Mouse (Mus musculus) kidney, adult 2 months (tissue): ENCODE data around the gene Ddc.

Source experiments
- CTCF ChIP-seq: fragments of 200-500 bp; conservative IDR thresholded peaks from 2 replicates; pipeline ENCODE4 v1.5.1; 2011; ENCODE audit warnings: low read depth, mild to moderate bottlenecking, control low read depth, low read length, moderate library complexity, mixed read lengths; ENCODE audit not compliant: insufficient read depth, insufficient read length
- POLR2A ChIP-seq: fragments of 200-500 bp; IDR thresholded peaks from one replicate; pipeline ENCODE4 v1.6.1; 2011; ENCODE audit warnings: low read depth, low read length, control low read depth

- TF ChIP-seq CTCF = no peak
- no peak for TF ChIP-seq POLR2A
Observed at GRCm38 (mm10) chr11:11805951-11806350, 92.0 kb downstream of the Ddc start.
